Mouse (Mus musculus): ENCODE data around the gene Eri3.

Gene Eri3

DNA sequence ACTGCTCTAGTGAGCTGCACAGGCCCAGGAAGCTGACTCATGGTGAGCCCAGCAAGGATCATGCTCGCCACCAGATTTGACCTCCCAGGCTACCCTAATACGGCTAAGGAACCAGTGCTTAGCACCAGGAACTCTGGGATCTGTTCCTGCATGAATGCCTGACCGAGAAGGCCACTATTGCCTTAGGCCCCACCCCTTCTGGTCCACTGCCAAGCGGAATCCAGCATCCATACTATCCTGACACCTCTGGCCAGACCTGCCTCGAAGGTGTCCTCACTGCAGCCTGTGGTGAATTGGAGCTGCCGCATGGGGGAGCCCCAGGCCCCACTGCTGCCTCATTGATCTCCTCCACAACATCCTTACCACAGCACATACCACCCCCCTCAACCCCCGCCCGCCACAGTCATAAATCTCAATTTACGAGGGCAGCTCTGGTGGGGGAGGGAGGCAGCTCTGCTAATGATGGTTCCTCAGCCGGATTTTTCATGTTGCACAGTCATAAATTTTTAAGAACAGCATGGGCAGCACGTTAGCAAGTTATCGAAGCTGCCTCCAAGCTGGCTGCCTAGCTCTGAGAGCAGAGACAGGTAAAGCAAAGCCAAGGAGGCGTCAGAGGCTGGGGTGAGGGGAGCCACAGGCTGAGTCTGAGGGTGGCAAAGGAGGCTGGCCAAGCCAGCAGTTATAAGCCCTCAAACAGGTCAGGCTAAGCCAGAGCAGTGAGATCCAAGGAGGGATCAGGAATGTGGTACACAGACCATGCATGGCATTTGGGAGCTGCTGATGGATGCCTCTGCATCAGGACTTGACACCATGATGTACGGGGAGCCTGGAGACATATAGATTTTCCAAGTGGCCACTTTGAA lies 108.6 kb downstream of the Eri3 start:
- DNase-seq (ENCODE audit: low spot score), result no peak

- peak; percentile 28 for DNase-seq (ENCODE audit: low spot score)
Measured at GRCm38 (mm10) chr4:117660001-117660400, 109.8 kb downstream of the Eri3 start.

DNA sequence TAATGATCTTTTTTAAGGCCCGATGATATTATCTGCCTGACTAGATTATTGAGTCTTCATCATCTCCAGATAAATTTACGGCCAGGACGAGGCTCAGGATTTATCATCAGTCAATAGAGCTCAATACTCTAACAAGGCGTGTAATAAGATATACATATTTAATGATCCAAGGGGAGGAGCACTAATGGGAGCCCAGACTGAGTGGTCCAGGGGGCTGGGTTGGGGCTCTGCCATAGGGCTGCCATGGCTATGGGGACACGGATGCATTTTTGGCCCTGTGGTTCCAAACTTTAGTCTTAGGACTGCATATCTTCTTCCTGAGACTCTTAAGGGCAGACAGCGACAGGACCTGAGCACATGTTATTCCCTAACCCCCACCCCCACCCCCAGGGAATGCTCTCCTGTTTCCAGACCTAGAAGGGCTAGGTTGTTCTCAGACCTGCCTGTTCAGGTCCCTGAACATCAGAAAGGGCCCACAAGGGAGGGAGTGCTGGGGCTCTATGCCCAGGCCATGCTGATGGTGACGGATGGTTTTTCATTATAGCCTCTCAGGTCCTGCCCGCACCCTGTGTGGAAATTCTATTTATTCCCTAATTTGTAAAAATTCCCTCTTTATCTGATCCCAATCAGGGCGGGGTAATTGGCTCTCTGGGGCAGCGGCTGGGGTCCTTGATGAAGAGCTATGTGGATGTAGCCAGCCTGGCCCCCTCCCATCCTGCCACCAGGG lies 114.4 kb downstream of the Eri3 start:
- DNase-seq (ENCODE audit: low spot score), result no peak

DNA sequence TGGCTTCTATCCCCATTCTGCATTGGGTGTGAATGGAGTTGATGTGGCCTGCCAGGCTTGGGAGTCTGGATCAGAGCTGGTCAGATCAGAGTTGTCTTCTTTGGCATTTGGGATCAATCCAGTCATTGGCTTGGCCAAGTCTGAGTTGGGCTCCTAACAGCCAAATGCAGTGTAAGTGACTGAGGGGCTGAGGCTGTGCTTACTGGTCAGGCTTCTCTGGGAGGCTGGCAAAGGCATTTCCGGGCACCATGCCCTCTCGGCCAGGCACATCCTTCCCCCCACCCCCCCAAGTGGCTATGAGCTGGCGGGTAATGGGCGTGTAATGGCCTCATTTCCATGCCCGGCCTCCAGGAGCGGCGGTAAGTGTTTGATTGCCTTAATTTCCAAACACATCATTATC lies 115.4 kb downstream of the Eri3 start:
- DNase-seq (ENCODE audit: low spot score), result no peak

GRCm38 (mm10) chr4:117666054-117666453 lies 115.9 kb downstream of the Eri3 start:
- no peak for DNase-seq (ENCODE audit: low spot score)

DNA sequence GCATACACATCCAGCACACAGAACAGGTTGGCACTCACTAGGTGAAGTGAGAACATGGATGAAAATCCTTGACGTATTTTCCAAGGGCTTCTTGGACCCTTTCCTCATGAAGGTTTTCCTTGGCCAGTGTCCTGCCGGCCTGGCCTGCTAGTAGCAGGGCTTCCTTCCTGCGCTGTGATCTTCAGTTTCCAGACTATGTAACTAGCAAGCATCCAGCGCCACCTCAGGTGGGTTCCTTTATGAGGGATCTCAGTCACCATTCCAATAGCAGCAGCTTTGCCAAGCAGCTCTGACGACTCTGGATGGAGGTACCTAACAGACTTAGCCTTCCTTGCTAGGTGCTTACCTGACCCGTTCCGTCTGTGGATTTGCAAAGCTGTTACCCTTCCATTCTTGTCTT lies 119.7 kb downstream of the Eri3 start:
- DNase-seq (ENCODE audit: low spot score), result no peak

DNA sequence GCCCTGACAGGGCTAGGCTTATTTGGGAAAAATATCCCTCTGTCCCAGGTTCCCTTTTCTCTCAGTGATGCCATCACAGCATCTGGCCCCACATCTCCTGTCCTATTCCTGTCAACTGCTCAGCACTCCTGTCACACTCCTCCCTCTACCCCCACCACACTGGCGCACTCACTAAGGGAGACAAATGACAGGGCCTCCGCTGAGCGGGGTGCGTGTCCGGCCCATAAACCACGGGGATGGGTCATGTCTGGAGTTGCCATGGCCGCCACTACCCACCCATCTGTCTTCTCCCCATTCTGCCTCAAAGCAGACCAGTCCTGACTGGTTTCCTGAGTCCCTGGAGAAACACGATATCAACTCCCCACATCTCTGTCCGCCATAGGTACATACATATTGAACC lies 121.9 kb downstream of the Eri3 start:
- no peak for DNase-seq (ENCODE audit: low spot score)

DNA sequence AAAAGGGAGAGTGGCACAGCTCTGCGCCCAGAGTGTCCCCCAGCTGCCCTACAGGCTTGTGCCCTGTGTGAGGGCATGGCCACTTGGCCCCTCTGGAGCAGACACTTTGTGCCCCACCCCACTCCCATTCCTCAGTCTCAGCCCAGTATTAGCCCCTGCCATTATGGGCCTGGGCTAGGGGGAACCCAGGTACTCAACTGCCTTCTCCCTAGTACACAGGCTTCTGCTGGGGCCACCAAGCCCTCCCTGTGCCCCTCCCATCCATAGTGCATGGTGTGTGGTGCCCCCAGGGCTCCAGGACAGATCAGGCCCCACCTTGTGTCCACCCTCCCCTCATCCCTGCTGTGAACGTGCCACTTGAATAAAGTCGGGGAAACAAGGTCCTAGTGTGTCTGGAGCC lies 123.7 kb downstream of the Eri3 start:
- no peak for DNase-seq (ENCODE audit: low spot score)

- peak; percentile 70 for DNase-seq (ENCODE audit: low spot score)
Measured at GRCm38 (mm10) chr4:117676903-117677302, 126.7 kb downstream of the Eri3 start.

GRCm38 (mm10) chr4:117680963-117681362 lies 130.8 kb downstream of the Eri3 start:
- no peak for DNase-seq (ENCODE audit: low spot score)

DNA sequence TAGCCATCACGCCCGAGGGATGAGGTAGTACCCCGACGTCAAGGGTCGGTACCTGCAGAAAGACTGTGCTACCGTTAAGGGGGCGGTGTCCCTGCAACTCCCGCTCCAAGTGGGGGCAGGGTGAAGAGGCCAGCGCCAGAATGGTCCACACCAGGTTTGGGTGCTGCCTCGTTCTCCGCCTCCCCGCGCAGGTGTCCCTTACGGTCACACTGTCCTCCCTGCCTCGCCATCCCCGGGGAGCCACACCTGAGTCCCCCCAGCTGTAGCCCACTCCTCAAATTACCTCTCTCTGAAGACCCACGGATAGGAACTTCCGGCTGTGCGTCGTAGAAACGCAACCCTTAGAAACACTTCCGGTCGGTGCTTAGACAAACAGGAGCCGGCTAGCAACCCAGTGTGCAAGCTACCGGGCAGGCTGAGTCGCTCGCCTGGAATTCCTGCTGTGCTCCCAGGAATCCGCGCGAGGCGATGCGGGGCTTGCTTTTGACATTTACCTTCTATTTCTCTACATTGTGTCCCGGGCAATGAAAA lies 131.8 kb downstream of the Eri3 start, which contains the start of gene Dmap1:
Dmap1 (minus strand) TSS at position 343 of the 531 bp plus-strand sequence.
- DNase-seq (ENCODE audit: low spot score), result peak; percentile 75

DNA sequence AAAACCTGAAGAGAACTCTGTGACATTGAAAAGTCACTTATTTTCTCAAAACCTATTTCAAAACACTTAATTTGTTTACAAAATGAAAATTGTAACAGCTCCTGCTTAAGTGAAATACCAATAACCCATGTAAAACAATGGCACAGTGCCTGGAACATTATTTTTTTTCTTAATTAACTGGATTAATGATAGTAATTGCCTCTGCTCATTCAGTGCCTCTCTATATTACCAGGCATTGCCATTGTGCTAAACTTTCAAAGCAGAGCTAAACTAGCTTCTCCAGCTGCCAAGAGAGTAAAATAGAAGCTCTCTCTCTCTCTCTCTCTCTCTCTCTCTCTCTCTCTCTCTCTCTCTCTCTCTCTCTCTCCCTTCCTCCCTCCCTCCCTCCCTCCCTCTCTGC lies 132.3 kb downstream of the Eri3 start:
- DNase-seq (ENCODE audit: low spot score), result no peak

GRCm38 (mm10) chr4:117683048-117683768 lies 133.0 kb downstream of the Eri3 start:
- no peak for DNase-seq (ENCODE audit: low spot score)

DNA sequence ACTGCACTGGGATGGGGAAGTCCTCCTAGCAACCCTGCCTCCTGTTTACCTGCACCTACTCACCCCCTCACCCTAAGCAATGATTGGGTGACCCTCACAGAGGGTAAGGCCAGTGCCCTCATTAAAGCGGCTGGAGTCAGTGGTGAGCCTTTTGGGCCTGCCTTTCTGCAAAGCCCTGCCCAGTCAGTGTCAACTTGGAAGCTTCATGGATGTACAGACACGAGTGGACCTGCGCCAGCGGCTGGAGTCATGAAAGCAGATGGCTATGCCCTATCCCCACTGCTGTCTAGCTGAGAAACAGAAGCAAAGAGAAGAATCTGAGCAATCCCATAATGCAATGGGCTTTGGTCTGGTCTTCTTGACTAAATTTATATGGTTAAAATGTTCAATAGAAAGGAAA lies 136.2 kb downstream of the Eri3 start:
- DNase-seq (ENCODE audit: low spot score), result no peak

- DNase-seq (ENCODE audit: low spot score), result peak; percentile 23
Measured at GRCm38 (mm10) chr4:117705361-117705760, 155.2 kb downstream of the Eri3 start.

GRCm38 (mm10) chr4:117708780-117709550 lies 158.8 kb downstream of the Eri3 start:
- DNase-seq (ENCODE audit: low spot score), result no peak

- DNase-seq (ENCODE audit: low spot score), result no peak
Measured at GRCm38 (mm10) chr4:117712314-117712713, 162.1 kb downstream of the Eri3 start.

DNA sequence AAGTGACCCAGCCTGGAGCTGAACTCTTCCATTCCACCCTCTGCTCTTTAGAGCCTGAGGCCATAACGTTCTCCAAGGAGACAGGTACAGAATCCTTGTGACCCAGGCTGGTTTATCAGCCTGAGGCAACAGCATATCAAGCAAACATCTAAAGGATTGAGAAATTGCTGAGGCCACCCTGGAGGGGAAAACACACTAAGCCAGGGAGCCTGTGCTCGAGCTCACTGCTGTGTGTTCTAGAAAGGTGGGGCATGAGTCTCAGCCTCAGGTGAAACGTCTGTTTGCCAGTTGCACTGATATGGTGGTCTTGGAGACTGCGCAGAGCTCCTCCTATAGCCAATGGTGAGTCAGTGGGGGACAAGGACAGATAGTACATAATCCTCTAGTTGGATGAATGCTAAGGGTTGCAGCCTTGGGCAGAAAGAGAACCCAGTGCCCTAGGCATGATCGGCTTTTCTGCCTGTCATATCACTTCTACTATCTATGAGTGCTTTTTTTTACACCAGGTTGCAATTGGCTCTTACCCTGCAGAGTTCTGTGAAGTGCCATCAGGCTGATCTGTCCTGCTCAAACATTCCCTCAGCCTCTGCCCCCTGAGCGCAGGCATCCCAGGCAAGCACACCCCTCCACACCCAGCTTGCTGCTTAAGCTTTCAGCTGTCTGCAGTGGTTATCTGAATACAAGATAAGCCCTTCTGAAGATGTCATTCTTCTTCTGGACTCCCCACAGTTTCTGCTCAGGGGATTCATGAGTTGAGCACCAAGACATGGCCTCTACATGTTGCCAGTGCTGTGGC lies 163.3 kb downstream of the Eri3 start:
- no peak for DNase-seq (ENCODE audit: low spot score)
